In the genomic region with DNA sequence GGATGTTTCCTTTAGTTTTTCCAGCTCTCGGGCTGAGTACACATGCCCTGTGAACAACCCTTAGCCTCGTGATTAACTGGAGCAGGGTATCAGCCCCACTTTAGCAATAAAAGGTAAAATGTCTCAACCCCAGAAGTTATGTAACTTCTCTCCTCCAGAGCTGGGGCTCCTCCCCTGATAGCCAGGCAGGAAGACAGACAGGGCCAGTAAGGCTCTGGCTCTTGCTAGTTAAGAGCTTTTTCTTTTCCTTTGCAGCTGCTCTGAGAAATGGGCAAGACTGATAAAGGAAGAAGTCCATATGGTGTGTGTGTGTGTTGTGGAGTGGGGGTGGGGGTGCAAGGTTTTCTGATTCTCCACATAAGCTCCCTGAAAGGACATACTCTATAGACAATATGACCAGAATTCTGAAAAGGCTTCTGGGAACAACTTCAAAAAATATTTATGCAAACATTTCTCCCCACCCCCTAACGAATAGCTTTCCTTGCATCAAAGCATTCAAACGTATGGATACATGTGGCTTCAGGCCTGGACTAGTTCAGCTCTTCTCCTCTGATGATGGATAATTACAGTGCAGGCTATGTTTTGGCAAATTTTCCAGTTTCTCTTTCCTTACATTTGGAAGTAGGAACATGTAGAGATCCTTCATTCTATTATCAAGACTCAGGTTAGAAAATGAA, we compare ENCODE assay signal across 9 mouse cellular contexts. TPM values are rescaled to one million over a fixed set of nuclear protein-coding genes. Genes with fewer than 3 reads are reported as not detected.
DNase-seq lines count a peak whose midpoint lies in the region; ATAC-seq and TF ChIP-seq lines count a peak whose summit lies in the region.
"Had no signal": no experiment of that assay in that cellular context is flagged by ENCODE, and none has a peak within 500 bp of the region (broad histone marks: within the 10 kb centered on the region; RNA-seq: fewer than 3 reads in every experiment).

No protein-coding gene starts in this region.

- CTCF ChIA-PET in Patski (lab: Charles Lee) = interaction anchor here (1.1 to 1.7 kb wide), 3 partner anchors 9 to 44 kb away, joined by 3 to 5 read pairs (median 3); no protein-coding TSS in a partner anchor

- H3K36me3 ChIP-seq in heart, embryonic 10.5 days = peaks cover 4% of the 10 kb centered on the region; the same call in 1 of the 2 replicates
- H3K36me3 ChIP-seq in intestine, embryonic 16.5 days (ENCODE audit: control insufficient read depth, insufficient read depth, low read length) = no peaks in the 10 kb centered on the region
- H3K36me3 ChIP-seq in macrophage (ENCODE audit: inconsistent target) = no peaks in the 10 kb centered on the region
- H3K36me3 ChIP-seq: neural tube, embryonic 12.5 days had no signal

- H3K27me3 ChIP-seq in heart, embryonic 10.5 days (ENCODE audit: insufficient read depth, poor library complexity, severe bottlenecking) = no peaks in the 10 kb centered on the region
- H3K27me3 ChIP-seq in Patski = no peaks in the 10 kb centered on the region
- H3K27me3 ChIP-seq in intestine, embryonic 16.5 days (replicated peaks; ENCODE audit: control insufficient read depth, insufficient read depth, low read length) = no peaks in the 10 kb centered on the region
- H3K27me3 ChIP-seq: neural tube, embryonic 12.5 days had no signal

- POLR2A ChIA-PET in Patski (lab: Charles Lee) = no interaction called here

- peak overlapping the region; percentile 36; the same call in 1 of the 2 replicates for H3K27ac ChIP-seq in heart, embryonic 10.5 days
- H3K27ac ChIP-seq in intestine, embryonic 16.5 days (ENCODE audit: low read length) = peak overlapping the region; percentile 84
- H3K27ac ChIP-seq in macrophage = 0 out of 2 replicates have a peak overlapping the region, but pooled peaks have one; percentile 7
- no peak overlapping the region for H3K27ac ChIP-seq in gastrocnemius, adult 2 months
- H3K27ac ChIP-seq: neural tube, embryonic 12.5 days had no signal

- peaks cover 7% of the 10 kb centered on the region; the same call in 1 of the 2 replicates for H3K4me1 ChIP-seq in heart, embryonic 10.5 days
- peaks cover 10% of the 10 kb centered on the region; the same call in 1 of the 2 replicates for H3K4me1 ChIP-seq in intestine, embryonic 16.5 days (ENCODE audit: control insufficient read depth, insufficient read depth, low read length)
- H3K4me1 ChIP-seq: neural tube, embryonic 12.5 days had no signal

- no peaks in the 10 kb centered on the region for H3K9me3 ChIP-seq in heart, embryonic 10.5 days
- H3K9me3 ChIP-seq in intestine, embryonic 16.5 days (ENCODE audit: control insufficient read depth, low read length) = no peaks in the 10 kb centered on the region
- H3K9me3 ChIP-seq: neural tube, embryonic 12.5 days had no signal

- no peak overlapping the region for H3K9ac ChIP-seq in intestine, embryonic 16.5 days (ENCODE audit: low read depth, low read length)
- H3K9ac ChIP-seq: neural tube, embryonic 12.5 days had no signal

- 57% methylated on average over 4 of the region's 4 CpGs for WGBS in heart, embryonic 10.5 days
- WGBS in intestine, embryonic 16.5 days = 39% methylated on average over 4 of the region's 4 CpGs
- WGBS in macrophage (ENCODE audit: missing documents) = 45% methylated on average over 4 of the region's 4 CpGs

- no peak for DNase-seq in heart, embryonic 10.5 days (ENCODE audit: low spot score)
- no peak for DNase-seq in heart, postnatal 36 days
- DNase-seq in Patski (ENCODE audit: low read depth, low spot score) = no peak
- no peak for DNase-seq in yolk sac, embryonic 10.5 days (ENCODE audit: low spot score)
- no peak for DNase-seq in gastrocnemius, adult 2 months

- in situ Hi-C loops in Patski (cut with MboI; ENCODE audit: low pct_unique_long_range_greater_than_20kb) = no loop called here

- TF ChIP-seq CTCF in Patski (IDR thresholded peaks at IDR 0.05) = no peak
- no peak for TF ChIP-seq CTCF in gastrocnemius, adult 2 months (IDR thresholded peaks at IDR 0.05)

- no peaks in the 10 kb centered on the region for H3K79me2 ChIP-seq in macrophage (ENCODE audit: inconsistent target)

- H3K4me3 ChIP-seq in heart, embryonic 10.5 days = no peak overlapping the region
- H3K4me3 ChIP-seq in intestine, embryonic 16.5 days (ENCODE audit: low read length) = no peak overlapping the region
- no peak overlapping the region for H3K4me3 ChIP-seq in macrophage (ENCODE audit: inconsistent target)
- H3K4me3 ChIP-seq in gastrocnemius, adult 2 months = no peak overlapping the region
- H3K4me3 ChIP-seq: neural tube, embryonic 12.5 days had no signal

- intact Hi-C loops in heart, postnatal 36 days (cut with DNase I) = no loop called here
- intact Hi-C loops in gastrocnemius, adult 2 months (cut with DNase I) = no loop called here

- peak; percentile 20 for ATAC-seq in Patski
- peak; percentile 96 for ATAC-seq in intestine, embryonic 16.5 days
- ATAC-seq in activated CD4-positive, CD25-positive, alpha-beta regulatory T cell, adult 4 months = no peak

- no peak overlapping the region for H3K4me2 ChIP-seq in intestine, embryonic 16.5 days (ENCODE audit: low read depth, low read length)
- H3K4me2 ChIP-seq: neural tube, embryonic 12.5 days had no signal

RNA-seq across cellular contexts. Expression of a gene that starts 14.0 kb away (rescaled TPM):
- 2.7 and 3.3 TPM in 2 replicates for polyA plus RNA-seq in heart, embryonic 10.5 days (2016; fragmentation: Nextera tagmentation; extraction: Ambion mirVana)
- total RNA-seq in heart, postnatal 36 days (2021) = under 1 TPM; 0.39 to 0.49 TPM
- polyA plus RNA-seq in Patski (2021) (0.56 TPM), macrophage (2018) (1.8 to 2.7 TPM (median 2.1 TPM) in 3 replicates)
- polyA plus RNA-seq in intestine, embryonic 16.5 days (2015; fragmentation: Nextera tagmentation; extraction: Ambion mirVana) = 30.4 and 30.5 TPM in 2 replicates
- 10 to 100 TPM in 16 of 26 experiments, 1 to 10 TPM in 10; 4.3 to 28.8 (median 12.2) TPM for total RNA-seq in macrophage (2018; cell fraction: chromatin; rRNA removed)
- 1 to 10 TPM; 1.1 to 4.2 (median 2.2) TPM for total RNA-seq in macrophage (2018; cell fraction: cytosol; rRNA removed)
- 10 to 100 TPM in 11 of 26 experiments, 1 to 10 TPM in 15; 4.2 to 18.6 (median 8.6) TPM for total RNA-seq in macrophage (2018; cell fraction: nucleus; rRNA removed)
- 100 to 1,000 TPM; 153 to 177 TPM for polyA plus RNA-seq in activated CD4-positive, CD25-positive, alpha-beta regulatory T cell, adult 4 months (2017; shearing (Covaris generic))
- under 1 TPM in 1 of 2 experiments, not detected in 1; 0.08 TPM for total RNA-seq in gastrocnemius, adult 2 months (2021)

RNA-seq across cellular contexts. Expression of a gene that starts 51.4 kb away (rescaled TPM):
- 46.8 and 56.2 TPM in 2 replicates for polyA plus RNA-seq in heart, embryonic 10.5 days (2016; fragmentation: Nextera tagmentation; extraction: Ambion mirVana)
- 100 to 1,000 TPM in 1 of 2 experiments, 10 to 100 TPM in 1; 89.9 to 112 TPM for total RNA-seq in heart, postnatal 36 days (2021)
- 128 TPM for polyA plus RNA-seq in Patski (2021)
- 121 and 133 TPM in 2 replicates for polyA plus RNA-seq in intestine, embryonic 16.5 days (2015; fragmentation: Nextera tagmentation; extraction: Ambion mirVana)
- total RNA-seq in macrophage (2018; cell fraction: chromatin; rRNA removed) = 100 to 1,000 TPM in 20 of 26 experiments, 10 to 100 TPM in 6; 37.1 to 283 (median 171) TPM
- total RNA-seq in macrophage (2018; cell fraction: cytosol; rRNA removed) = 100 to 1,000 TPM; 192 to 356 (median 270) TPM
- total RNA-seq in macrophage (2018; cell fraction: nucleus; rRNA removed) = 100 to 1,000 TPM in 24 of 26 experiments, 10 to 100 TPM in 2; 86.2 to 326 (median 213) TPM
- polyA plus RNA-seq in macrophage (2018) = 145 to 281 TPM (median 211 TPM) in 3 replicates
- 10 to 100 TPM; 43.0 to 48.1 TPM for polyA plus RNA-seq in activated CD4-positive, CD25-positive, alpha-beta regulatory T cell, adult 4 months (2017; shearing (Covaris generic))
- 100 to 1,000 TPM in 1 of 2 experiments, 10 to 100 TPM in 1; 94.2 to 101 TPM for total RNA-seq in gastrocnemius, adult 2 months (2021)

RNA-seq across cellular contexts. Expression of a gene that starts 51.4 kb away (rescaled TPM):
- 28.0 and 36.6 TPM in 2 replicates for polyA plus RNA-seq in heart, embryonic 10.5 days (2016; fragmentation: Nextera tagmentation; extraction: Ambion mirVana)
- total RNA-seq in heart, postnatal 36 days (2021) = 10 to 100 TPM; 18.8 to 21.7 TPM
- polyA plus RNA-seq in Patski (2021) (59.0 TPM), macrophage (2018) (73.6 to 155 TPM (median 154 TPM) in 3 replicates)
- polyA plus RNA-seq in intestine, embryonic 16.5 days (2015; fragmentation: Nextera tagmentation; extraction: Ambion mirVana) = 65.7 and 67.1 TPM in 2 replicates
- 100 to 1,000 TPM in 20 of 26 experiments, 10 to 100 TPM in 6; 39.3 to 455 (median 247) TPM for total RNA-seq in macrophage (2018; cell fraction: chromatin; rRNA removed)
- 100 to 1,000 TPM in 23 of 26 experiments, 10 to 100 TPM in 3; 85.5 to 266 (median 152) TPM for total RNA-seq in macrophage (2018; cell fraction: cytosol; rRNA removed)
- total RNA-seq in macrophage (2018; cell fraction: nucleus; rRNA removed) = 100 to 1,000 TPM; 107 to 448 (median 341) TPM
- 100 to 1,000 TPM; 108 to 110 TPM for polyA plus RNA-seq in activated CD4-positive, CD25-positive, alpha-beta regulatory T cell, adult 4 months (2017; shearing (Covaris generic))
- total RNA-seq in gastrocnemius, adult 2 months (2021) = 10 to 100 TPM; 24.8 to 27.0 TPM
